Mouse (Mus musculus): ENCODE results near the gene Ccdc175.

Gene Ccdc175

DNA sequence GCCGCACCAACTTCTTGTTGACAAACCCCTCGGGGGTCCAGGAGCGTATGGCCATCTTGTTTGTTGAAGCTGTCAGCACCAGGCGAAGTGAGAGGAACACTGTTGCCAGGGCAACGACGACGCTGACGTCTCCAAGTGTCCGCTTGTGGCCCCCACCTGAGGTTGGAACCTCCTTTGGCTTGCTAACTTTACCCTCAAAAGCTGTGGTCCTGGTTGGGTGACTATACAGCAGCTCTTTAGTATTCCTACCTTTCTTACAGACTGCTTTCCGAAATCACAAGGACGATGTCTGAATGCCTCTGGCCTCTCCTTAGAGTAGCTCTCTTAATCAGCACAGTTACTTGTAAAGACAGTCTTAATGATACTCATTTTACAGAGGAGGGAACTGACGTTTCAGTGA, at the start of gene Ccdc175:
Gene Ccdc175, minus strand, starts transcription at position 101 of the 400 bp plus-strand sequence.
- DNase-seq (ENCODE audit: low read depth, low spot score), result no peak

DNA sequence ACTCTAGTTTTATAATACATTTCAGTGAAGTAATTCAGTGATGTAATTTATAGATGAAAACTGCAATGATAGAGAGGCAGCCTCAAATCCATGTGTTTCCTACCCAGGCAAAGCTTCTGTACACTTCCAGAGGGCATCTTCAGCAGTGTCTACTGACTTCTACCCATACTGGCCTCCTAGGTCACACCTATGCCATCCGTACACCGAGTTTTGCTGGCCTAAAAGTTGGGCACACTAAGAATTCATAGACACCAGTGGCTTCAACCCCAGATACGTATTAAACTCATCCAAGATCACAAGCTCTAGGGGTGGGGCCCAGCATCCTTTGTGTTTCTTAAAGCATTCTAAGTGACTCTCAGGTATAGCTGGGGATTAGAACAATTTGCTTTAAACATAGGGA, 49.3 kb upstream of the Ccdc175 start:
- DNase-seq (ENCODE audit: low read depth, low spot score), result no peak

GRCm38 (mm10) chr12:72232826-72233790, 48.3 kb upstream of the Ccdc175 start:
- DNase-seq (ENCODE audit: low read depth, low spot score), result no peak

DNA sequence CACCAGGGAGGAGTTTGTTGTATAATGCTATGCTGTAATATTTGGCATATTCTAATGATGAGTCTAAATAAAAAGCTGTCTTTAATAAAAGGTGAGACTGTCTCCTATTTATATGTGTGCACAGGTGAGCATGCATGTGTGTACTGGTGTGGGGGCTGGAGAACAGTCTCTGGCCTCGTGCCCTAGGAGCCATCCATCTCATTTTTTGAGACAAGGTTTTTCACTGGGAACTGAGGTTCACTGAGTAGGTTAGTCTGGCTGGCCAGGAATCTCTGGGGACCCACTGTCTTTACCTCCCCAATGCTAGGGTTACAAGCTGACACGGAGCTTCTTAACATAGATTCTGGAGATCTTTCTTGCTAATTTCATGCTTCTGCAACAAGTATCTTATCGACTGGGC, 47.3 kb upstream of the Ccdc175 start:
- no peak for DNase-seq (ENCODE audit: low read depth, low spot score)

GRCm38 (mm10) chr12:72229451-72230196, 44.8 kb upstream of the Ccdc175 start:
- DNase-seq (ENCODE audit: low read depth, low spot score), result no peak

- no peak for DNase-seq (ENCODE audit: low read depth, low spot score)
Measured at GRCm38 (mm10) chr12:72227731-72228130, 42.9 kb upstream of the Ccdc175 start.

DNA sequence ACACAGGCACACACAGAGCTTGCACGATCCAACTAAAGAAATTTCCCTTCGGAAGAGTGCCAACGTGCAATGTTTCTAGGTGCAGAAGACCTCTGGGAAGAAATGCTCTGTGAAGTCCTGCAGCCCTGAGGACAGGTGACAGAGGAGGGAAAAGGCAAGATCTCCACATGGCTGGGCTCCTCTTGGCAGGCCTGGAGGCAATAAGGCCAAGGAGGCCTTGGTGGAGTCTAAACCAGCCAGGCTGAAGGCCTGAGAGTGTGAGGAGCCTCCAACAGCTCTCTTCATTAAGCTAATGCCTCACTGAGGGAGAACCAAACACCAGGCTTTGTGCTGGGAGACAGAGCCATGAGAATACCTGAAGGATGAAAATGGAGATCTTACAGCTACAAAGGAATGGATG, 40.5 kb upstream of the Ccdc175 start:
- no peak for DNase-seq (ENCODE audit: low read depth, low spot score)

DNA sequence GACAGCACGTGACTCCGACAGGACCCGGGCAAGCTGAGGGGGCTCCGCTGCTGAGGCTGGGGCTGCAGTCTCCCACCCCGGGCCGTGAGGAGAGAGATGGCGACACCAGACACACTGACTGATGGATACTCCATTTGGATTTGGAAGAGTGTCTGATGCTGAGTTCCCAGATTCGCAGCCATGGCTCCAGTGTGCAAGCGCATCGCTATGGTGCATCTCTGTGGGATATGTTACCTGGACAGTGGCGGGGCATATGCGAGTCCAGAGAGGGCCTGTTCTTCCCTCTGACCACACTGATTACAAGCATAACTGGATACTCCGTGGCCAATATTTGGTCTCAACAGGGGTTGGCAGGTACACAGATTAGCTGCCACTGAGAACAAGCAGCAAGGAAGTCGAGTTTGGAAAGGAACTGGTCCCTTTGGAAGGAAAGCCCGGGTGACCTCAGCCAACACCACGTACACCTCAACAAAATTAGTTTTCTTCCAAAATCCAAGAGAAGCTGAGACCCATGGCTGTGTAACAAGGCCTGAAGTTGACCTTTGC, 38.8 kb upstream of the Ccdc175 start:
- DNase-seq (ENCODE audit: low read depth, low spot score), result no peak

DNA sequence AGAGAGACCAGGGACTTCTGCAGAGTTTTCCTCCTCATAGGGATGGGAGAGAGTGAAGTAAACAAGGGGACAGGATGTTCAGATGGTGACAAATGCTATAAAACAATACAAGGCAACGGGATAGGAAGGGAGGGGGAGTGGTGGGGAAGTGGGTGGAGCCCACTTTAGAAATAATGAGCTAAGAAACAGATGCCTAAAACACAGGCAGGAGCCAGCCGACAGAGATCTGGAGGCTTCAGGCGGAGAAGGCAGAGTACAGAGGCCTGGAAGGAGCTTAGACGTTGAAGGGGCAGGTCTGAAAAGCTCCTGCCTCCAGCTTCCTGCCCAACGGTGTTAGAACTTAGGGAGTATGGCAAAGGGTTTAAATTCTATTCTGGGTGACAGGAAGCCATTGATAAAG, 28.7 kb upstream of the Ccdc175 start:
- DNase-seq (ENCODE audit: low read depth, low spot score), result no peak

DNA sequence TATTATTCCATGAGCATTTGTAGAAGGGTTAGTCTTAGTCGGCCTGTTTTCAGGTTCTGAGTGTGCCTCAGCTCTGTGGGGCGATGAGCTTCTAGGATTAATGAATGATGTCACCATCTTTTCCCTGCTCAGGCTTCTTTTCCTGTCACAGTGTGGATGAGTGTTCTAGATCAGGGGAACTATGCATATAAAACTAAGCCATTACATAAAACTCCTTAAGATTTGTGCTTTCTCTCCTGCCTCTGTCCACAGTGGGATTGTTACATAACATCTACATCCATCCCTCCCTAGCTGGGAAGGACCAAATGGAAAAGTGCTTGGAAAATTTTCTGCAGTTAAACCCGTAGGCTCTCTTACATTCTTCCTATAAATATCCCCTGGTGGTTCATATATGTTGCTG, 16.0 kb upstream of the Ccdc175 start:
- DNase-seq (ENCODE audit: low read depth, low spot score), result peak; percentile 71

DNA sequence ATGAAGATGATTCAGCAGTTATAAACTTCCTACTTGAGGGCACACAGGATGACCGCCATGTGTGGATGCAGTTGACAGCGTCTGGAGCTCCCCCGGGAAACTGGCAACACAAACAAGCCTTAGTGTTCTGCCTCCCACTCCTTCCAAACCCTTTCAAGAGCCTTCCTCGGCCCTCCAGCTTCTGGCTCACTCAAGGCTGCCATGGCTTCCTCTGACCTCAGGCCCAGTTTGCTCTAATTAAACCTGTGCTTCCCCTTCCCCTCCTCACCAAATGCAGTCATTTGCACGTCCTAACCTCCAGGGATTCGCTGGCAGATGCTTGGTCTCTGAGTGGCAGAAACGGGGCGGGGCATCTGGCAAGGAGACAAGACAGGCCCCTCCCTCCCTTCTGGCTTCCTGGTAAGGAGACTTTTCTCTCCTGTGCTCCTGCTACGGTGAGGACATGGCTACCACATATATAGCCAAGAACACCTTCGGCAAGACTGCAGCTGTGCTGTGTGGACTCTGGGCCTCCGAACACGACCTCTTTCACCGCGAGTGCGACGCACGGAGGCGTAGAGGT, 13.2 kb upstream of the Ccdc175 start:
- DNase-seq (ENCODE audit: low read depth, low spot score), result no peak

DNA sequence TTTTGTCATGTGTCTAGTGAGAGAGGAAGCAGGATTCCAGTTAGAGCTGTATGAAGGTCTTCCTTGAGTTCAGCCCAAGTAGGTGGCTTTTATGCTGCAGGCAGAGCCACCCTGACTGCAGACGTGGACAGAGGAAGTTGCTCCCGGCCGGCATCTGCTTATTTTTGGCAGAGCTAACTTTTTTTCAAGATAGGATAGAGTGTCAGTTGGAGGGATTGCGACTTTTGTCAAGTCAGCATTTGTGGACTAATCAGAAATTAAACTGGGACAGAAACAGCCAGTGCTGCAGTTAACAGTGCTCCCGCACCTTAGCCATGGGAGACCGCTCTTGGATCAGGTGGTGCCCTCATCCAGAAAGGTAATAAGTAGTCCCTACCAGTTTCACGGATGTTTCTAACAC, 12.6 kb upstream of the Ccdc175 start:
- DNase-seq (ENCODE audit: low read depth, low spot score), result no peak

DNA sequence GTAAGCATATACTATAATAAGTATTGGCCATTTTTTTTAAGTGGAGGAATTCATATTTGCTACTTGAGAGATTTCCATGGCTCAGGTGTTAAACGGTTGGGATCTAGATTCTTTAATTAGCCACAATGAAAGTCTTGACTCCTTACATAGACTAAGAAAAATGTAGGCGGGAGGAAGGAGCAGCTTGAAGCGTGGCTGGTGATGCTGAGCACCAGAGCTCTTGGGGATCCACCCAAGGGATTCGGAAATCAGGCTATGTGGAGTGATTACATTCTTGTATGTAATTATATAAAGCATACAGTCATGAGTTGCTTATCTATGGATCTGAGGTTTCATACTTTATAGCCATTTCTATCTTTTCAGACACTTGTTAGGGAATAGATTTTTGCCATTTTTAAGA, 5.3 kb downstream of the Ccdc175 start:
- DNase-seq (ENCODE audit: low read depth, low spot score), result peak; percentile 65

DNA sequence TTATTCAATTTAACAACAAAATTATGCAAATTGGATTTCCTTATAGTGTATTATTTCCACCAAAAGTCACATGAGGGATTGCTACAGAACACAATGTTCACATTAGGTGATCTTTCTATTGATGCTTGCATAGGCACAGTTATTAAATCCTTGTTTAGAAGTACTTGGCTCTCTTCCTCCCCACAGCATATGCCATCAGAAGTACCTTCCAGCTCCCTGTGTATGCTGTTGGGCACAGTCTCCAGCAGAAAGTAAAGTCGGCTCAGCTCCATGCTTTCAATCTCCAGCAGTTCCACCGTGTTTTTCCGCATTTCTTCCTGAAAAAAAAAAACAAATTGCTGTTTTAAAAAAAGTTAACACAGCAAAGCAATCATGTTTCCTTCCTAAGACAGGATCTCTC, 6.5 kb downstream of the Ccdc175 start:
- peak; percentile 40 for DNase-seq (ENCODE audit: low read depth, low spot score)

DNA sequence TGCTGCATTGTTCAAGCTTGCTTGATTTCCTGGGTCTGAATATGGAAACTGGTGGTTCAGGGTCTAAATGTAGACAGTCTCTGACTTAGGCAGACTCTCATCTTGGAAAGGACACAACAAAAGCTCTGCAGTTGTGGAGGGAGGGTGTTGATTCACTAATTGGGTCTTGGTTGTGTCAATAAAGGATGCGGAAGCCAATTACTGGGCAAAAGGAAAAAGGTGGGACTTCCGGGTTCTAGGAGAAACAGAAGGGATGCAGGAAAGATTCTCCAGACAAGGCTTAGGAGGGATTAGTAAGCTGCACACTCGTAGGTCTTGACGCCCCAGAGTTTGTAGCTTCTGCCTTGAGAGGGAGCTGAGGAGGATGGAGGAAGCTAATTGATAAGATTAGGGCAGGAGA, 26.4 kb downstream of the Ccdc175 start:
- no peak for DNase-seq (ENCODE audit: low read depth, low spot score)

DNA sequence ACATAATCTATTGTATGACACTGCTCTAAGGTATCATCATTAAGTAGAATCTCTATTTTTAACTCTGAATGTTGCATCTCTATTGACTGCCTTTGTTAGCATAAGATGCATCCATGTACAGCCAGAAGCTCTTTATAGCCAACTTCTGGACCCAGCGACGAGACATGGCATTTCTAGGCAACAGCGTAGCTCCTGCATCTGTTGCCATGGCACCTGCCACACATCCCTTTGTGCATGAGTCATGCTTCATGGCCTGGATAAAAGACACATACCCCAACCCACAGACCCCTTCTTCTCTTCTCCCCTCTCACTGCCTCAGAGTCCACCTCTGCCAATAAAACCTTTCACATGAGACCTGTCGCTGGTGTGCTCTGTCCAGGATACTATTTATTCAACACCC, 34.0 kb downstream of the Ccdc175 start:
- DNase-seq (ENCODE audit: low read depth, low spot score), result peak; percentile 23

DNA sequence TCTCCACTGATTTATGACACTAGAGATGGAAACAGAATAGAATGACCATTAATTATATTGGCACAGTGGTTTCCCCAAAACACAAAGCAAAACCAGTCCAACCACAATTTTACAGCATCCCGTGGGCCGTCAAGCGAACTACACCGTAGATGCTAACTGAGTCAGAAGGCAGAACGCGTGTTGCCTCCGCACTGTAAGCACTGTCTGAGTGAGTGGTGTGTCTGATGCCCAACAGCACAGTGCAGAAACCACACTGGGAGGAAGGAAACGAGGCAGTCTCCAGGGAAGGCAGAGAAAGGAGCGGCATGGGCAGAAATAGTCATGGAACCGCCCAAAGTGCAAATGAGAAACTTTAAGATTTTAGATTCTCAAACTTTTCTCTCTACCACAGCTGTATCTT, 55.6 kb downstream of the Ccdc175 start:
- DNase-seq (ENCODE audit: low read depth, low spot score), result peak; percentile 11

GRCm38 (mm10) chr12:72115686-72116345, 69.0 kb downstream of the Ccdc175 start:
- DNase-seq (ENCODE audit: low read depth, low spot score), result no peak

DNA sequence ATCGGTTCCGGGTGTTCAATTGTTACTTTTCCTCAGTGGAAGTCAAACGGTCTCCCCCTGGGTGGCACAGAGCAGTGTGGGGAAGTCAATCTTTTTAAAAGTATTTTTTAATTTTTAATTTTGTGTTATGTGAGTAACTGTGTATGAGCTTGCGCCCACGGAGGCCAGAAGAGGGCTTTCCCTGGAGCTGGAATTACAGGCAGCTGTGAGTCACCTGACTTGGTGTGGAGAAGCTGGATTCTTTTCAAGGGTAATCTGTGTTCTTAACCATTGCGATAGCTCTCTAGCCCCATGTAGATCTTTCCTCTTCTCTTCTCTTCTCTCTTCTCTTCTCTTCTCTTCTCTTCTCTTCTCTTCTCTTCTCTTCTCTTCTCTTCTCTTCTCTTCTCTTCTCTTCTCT, 69.7 kb downstream of the Ccdc175 start:
- no peak for DNase-seq (ENCODE audit: low read depth, low spot score)

- no peak for DNase-seq (ENCODE audit: low read depth, low spot score)
Measured at GRCm38 (mm10) chr12:72104525-72105281, 80.1 kb downstream of the Ccdc175 start.

GRCm38 (mm10) chr12:72104027-72104426, 80.8 kb downstream of the Ccdc175 start:
- no peak for DNase-seq (ENCODE audit: low read depth, low spot score)
